Mouse (Mus musculus) liver, postnatal 0 days (tissue): Measurements from ENCODE around the gene Bend6.

ENCODE experiments used
- CTCF ChIP-seq: sonication (generic); IDR thresholded peaks from 2 replicates; pipeline ENCODE4 v1.5.1; 2016; ENCODE audit warnings: antibody characterized with exemption, low read depth
- EP300 ChIP-seq: IDR thresholded peaks from 2 replicates; pipeline ENCODE4 v1.6.1; 2016; ENCODE audit warnings: antibody characterized with exemption, low read depth, mild to moderate bottlenecking

DNA sequence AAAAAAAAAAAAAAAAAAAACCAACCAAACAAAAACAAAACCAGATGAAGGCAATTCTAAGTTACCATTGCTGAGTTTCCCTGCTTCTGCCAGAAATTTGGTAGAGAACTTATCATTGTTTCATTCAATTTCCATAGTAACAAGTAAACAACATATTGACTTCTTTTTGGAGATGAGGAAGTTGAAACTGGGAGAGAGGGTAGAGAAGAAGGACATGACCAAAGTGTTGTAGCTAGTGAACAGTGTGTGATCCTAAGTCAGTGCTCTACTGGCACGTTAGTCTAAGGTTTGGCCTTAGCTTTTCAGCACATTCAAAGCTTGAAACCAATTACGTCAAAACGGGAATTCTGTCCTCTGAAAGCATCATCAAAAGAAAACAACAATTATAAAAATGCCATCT is 31.2 kb downstream of the Bend6 start:
- TF ChIP-seq CTCF, result no peak
- TF ChIP-seq EP300, result no peak
